Mouse (Mus musculus) left cerebral cortex, postnatal 10 days (tissue): ENCODE results near the gene Epn2. TPM values are rescaled to one million over a fixed set of nuclear protein-coding genes. Genes with fewer than 3 reads are reported as not detected.

Experiments used
- DNase-seq, 2 experiments: peaks; one replicate each; pipeline ENCODE4 v3.0.0; 2021 to 2022; ENCODE audit warnings: low spot score in 2 of 2, mixed read lengths in 1 of 2; ENCODE audit errors: extremely low spot score in 1 of 2
- intact Hi-C: fragments of 180-260 bp; cut with DNase I; formaldehyde crosslinking; loops from one replicate; pipeline ENCODE4 v1.15.1; 2025
- total RNA-seq, 2 experiments: library from RNA; stranded (reverse); gene quantifications; 2 replicates each; pipeline ENCODE4 v1.2.3; 2021

The Epn2 gene
- total RNA-seq, 2 experiments from 2014 or later, result 97.6 to 99.1 TPM

DNA sequence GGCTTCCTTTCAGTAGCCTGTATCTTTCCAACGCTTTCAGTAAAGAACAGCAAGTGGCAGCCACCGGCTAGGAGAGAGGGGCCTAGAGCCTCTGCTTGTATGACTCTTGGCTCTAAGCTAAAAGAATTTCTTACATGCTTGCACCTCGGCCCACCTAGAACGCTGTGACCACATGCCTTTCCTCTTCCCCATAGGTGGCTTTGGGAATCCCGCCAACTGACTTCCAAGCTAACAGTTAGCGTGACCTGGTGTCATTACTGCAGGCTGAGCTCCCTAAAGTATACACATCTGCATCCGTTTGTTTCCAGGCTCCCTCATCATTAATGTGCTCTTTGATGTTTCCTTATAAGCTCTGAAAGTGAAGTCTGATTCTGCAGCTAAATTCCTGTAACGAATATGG is 75.6 kb downstream of the Epn2 start:
- no peak for DNase-seq
- intact Hi-C loops, result loop anchor here (5.0 to 10.0 kb wide), 2 partner anchors 87 to 319 kb away; no protein-coding TSS in a partner anchor

DNA sequence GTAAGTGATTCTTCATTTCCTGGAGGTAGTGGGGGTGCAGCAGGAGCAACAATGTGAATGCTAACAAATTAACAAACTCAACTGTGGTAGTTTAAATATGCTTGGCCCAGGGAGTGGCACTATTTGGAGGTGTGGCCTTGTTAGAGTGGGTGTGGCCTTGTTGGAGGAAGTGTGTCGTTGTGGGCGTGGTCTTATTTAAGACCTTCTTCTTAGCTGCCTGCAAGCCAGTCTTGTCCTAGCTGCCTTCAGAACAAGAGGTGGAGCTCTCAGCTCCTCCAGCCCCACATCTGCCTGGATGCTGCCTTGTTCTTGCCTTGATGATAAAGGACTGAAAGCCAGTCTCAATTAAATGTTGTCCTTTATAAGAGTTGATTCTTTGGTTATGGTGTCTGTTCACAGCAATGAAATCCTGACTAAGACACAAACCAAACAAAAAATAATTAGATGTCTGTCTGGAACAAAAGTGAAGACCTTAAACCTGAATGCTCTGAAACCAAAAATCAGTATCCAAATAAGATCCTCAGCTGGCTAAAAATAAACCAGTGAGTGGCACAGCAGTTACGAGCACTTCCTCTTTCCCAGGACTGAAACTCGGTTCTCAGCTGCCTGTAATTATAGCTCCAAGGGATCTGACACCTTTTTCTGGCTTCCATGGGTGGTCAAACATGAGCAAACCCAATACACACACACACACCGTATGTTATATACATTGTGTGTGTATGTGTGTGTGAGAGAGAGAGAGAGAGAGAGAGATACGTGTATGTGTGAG is 80.6 kb downstream of the Epn2 start:
- no peak for DNase-seq

DNA sequence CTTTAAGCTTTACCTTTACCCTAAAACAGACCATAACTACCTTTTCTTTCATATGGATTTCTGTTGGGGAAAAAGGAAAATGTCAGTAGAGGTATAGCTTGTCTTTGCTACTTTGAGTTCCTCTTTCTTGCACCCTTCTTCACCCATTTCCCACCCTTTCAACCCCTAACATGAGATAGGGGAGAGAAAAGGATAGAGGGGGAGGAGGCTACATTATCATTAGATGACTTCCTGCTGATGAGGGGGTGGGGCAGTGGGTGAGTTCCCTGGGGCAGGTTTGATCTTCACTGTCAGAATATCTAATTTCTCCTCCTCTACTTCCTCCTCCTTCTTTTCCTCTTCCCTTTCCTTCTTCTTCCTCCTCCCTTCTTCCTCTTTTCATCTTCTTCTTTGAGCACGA is 82.0 kb downstream of the Epn2 start:
- no peak for DNase-seq
- intact Hi-C loops, result no loop called here

More for the DNA sequence above, 80.6 kb downstream of the Epn2 start:
- intact Hi-C loops, result no loop called here

DNA sequence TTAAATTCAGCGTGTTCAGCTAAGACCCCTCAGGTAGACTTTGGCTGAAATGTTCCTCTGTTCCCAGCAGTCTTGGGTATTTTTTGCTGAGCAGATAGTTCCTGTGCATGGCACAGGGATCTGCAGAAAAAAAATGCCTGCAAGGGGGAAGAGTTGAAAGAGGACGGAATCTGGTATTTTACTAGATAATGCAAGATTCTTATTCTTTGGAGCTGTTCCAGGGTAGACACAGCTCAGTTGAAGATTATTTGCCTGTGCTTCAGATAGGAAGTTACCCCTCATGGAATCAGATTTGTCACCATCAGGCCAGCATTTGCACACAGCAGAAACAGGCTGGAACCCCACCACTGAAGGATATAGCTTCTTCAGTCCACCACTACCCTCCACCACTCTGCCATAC is 84.0 kb downstream of the Epn2 start:
- intact Hi-C loops, result no loop called here
- no peak for DNase-seq

DNA sequence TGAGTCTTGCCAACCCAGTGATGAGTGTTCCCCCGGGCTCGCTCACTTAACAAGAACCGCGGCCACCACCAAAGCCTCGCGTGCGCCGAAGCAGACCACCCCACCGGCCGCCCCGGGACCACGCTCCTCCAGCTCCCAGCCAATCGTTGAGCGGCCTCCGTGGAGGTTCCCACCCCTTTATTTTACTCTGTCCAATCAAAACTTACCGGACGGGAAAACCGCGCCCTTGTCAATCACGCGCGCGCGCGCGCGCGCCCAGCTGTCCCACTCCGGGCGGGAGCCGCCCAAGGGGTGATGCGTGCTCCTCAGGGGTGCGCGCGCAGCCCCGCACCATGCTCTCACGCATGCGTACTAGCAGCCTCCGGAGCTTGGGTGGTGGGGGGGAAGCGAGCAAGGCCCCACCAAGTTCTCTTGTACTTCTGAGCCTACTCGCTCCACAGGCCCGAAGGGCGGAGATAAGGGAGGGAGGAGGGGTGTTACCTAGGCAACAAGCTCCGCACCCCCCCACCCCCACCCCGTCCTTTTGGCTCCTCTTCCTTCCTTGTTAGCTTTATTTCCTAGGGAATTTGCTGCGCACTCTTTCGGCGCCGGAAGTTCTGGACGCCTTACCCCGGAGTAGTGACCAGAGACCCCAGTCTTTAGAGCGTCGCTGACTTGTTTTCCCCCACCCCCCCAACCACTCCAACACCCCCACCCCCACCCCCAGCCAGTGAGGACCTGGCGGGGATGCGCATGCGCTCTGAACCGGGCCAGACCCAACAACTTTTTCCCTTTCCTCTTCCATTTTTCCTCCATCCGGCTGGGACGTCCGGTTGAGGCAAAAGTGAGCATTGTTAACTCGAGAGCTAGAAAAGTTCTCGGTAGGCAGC is 85.1 kb downstream of the Epn2 start, which contains the start of gene Mapk7:
Gene Mapk7 (minus strand): TSS at position 278 of the 869 bp plus-strand sequence.
- DNase-seq, result peak; percentile 96 to 98
- intact Hi-C loops, result loop anchor here (5.0 kb wide), 1 partner anchor 42 kb away; the partner anchor contains the start of gene Rnf112

DNA sequence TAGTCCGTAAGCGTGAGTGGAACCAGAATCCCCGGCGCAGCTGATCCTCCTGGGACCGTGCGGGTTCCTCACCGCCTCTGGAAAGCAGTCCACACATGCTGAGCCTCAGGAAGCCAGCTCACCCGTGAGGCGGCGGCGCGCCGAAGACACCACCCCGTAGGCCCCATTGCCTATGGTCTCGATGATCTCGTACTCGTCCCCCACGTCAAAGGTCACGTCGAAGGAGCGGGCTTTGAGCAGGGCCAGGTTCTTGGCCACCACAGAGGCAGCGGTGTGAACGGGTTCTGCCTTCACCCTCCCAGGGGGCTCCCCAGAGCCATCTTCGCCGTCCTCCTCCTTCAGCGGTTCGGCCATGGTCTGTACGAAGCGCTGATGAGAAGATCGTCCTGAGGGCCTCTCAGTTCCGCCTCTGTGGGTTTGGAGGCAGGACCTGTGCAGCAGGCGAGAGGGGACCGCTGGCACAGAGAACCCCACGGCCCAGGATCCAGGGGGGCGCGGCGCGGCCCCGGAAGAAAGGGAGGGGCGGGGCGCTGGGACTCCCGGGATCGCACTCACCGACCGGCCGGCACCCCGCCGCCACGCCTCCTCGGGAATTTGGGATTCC is 85.9 kb downstream of the Epn2 start:
- intact Hi-C loops, result loop anchor here (5.0 kb wide), 1 partner anchor 41 kb away; the partner anchor contains the start of gene Rnf112
- DNase-seq, result peak in 1 of 2 experiments; percentile 57

DNA sequence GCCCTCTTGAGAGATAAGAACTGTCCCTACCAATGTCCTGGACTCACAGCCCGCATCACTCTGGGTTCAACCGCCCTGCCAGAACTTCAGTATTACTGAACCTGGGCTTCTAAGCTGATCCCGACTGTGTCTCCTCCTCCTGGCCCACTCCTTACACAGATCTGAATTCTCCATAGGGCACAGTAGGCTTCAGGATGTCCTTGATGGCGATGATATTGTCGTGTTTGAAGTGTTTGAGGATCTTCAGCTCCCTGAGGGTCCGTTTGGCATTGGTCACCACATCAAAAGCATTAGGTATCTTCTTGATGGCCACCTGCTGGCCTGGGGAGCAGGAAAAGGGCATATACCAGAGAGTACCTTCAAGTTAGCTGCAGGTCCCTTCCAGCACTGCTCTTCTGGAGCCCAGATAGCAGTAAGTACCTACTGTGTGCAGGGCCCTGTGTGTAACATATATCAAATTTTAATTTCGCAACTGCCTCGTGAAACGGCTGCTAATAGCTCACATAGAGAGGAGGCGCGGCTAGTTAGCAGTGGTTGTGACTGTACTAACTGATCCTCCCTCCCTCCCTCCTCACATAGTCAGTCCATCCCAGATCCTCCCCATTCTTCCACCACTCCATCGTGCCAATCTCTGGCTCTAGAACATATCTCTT is 86.6 kb downstream of the Epn2 start:
- intact Hi-C loops, result loop anchor here (5.0 kb wide), 1 partner anchor 41 kb away; the partner anchor contains the start of gene Rnf112
- no peak for DNase-seq

DNA sequence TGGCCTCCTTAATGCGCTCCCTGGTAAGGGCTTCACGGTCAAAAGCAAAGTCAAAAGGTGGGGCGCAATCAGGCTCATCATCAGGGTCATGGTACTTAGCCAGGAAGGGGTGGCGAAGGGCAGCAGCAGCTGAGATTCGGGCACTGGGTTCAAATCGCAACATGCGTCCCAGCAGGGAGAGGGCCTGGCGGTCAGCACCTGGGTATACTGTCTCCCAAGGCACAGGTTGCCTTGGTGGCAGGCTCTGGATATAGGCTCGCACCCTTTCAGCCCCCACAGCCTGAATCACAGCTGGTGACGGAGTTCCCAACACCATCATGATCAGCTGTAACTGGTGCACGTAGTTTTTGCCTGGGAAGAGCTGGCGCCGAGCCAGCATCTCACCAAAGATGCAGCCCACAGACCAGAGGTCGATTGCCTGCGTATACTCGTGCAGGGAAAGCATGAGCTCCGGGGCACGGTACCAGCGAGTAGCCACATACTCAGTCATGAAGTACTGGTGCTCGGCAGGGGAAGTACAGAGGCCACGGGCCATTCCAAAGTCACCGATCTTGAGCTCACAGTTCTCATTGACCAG is 88.5 kb downstream of the Epn2 start:
- DNase-seq, result no peak

DNA sequence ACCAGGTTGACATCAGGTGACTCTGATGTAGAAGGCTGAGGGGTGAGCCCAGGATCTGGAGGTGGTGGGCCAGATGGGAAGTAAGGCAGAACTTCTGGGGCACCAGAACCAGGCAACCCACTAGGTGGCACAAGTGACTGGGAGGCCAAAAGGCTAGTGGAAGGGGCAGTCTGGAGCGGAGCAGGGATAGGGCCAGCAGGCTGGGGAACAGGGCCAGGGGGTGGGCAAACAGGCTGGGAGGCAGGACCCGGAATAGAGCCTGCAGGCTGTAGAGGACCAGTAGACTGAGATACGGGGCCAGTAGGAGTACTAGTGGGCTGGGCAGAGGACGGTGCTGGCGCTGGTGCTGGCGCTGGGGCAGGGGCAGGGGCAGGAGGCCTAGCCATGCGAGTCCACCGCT is 89.6 kb downstream of the Epn2 start:
- intact Hi-C loops, result loop anchor here (5.0 kb wide), 1 partner anchor 38 kb away; the partner anchor contains the start of gene Rnf112
- no peak for DNase-seq

More for the DNA sequence above, 88.5 kb downstream of the Epn2 start:
- intact Hi-C loops, result loop anchor here (5.0 kb wide), 1 partner anchor 39 kb away; the partner anchor contains the start of gene Rnf112

DNA sequence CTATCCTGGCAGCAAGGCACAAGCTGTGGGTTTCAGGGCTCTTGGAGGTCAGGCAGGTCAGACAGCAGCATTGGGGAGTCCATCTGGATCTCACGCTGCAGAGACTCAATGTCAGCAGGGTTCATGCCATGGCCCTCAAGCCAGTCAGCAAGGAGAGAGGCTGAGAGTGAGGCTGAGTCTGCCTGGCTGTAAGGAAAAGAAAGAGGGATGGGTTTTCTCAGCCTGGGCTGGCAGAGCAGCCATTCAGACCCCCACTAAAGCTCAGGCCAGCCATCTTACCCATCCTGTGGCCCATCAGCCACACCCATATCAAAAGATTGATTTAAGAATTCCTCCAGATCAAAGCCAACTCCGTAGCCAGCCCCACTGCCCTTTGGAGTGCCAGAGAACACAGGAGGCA is 90.4 kb downstream of the Epn2 start:
- intact Hi-C loops, result no loop called here
- DNase-seq, result no peak

DNA sequence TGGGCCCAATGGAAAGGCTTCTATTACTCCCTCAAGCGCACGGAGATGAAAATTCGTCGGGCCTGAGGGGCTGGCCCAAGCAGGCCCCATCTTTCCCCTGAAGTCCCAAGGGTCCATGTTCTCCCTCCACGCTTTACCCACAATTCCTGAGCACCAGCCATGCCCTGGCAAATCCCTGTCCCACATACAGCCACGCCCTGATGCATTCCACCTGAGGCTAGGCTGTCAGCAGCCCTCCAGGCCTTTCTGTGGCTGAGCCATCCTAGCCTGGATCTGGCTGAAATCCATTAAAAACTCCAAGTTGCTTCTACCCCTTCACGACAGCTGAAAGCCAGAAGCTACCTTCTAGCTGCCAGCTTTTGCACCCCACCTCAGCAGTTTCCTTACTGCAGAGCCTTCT is 91.6 kb downstream of the Epn2 start:
- no peak for DNase-seq
- intact Hi-C loops, result no loop called here

DNA sequence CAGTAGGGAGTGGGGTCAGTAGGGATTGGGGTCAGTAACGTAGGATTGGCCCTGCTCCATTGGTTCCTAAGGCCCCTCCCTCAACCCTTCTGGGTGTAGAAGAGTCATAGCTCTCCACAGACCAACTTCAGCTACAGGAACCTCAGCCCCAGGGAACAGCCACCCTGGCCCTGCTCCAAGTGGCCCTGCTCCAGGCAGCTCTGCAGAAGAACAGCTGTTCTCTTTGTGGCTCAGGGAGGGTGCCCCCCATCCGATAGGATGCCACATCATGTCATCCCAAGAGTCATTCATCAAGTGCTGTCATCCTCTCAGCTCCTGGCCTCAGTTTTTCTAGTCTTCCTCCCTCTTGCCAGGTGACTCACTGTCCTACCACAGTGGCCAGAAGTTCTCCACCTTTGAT is 92.1 kb downstream of the Epn2 start:
- intact Hi-C loops, result no loop called here
- DNase-seq, result peak in 1 of 2 experiments; percentile 84

DNA sequence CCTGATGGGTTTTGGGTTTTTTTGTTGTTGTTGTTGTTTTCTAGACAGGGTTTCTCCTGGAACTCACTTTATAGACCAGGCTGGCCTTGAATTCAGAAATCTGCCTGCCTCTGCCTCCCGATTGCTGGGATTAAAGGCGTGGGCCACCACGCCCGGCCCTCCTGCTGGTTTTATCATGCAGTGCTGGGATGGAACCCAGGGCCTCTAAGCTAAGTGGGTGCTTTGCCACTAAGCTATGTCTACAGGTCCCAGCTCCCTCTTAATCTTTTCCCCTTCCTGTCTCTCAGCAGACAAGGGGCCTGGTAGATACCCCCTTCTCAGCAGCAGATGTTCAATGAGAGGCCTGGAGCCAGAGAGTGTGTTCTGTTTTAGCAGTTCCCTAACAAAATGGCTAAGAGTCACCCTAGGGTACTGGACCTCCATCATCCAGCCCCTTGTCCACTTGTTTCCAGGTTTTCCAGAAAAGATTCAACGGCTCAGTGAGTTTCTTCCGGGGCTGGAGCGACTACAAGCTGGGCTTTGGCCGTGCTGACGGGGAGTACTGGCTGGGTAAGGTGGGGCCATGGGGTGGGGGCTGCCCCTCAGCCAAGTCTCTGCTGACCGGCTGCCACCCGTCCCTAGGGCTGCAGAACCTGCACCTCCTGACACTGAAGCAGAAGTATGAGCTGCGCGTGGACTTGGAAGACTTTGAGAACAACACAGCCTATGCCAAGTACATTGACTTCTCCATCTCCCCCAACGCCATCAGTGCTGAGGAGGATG is 92.8 kb downstream of the Epn2 start:
- intact Hi-C loops, result no loop called here
- DNase-seq, result no peak

DNA sequence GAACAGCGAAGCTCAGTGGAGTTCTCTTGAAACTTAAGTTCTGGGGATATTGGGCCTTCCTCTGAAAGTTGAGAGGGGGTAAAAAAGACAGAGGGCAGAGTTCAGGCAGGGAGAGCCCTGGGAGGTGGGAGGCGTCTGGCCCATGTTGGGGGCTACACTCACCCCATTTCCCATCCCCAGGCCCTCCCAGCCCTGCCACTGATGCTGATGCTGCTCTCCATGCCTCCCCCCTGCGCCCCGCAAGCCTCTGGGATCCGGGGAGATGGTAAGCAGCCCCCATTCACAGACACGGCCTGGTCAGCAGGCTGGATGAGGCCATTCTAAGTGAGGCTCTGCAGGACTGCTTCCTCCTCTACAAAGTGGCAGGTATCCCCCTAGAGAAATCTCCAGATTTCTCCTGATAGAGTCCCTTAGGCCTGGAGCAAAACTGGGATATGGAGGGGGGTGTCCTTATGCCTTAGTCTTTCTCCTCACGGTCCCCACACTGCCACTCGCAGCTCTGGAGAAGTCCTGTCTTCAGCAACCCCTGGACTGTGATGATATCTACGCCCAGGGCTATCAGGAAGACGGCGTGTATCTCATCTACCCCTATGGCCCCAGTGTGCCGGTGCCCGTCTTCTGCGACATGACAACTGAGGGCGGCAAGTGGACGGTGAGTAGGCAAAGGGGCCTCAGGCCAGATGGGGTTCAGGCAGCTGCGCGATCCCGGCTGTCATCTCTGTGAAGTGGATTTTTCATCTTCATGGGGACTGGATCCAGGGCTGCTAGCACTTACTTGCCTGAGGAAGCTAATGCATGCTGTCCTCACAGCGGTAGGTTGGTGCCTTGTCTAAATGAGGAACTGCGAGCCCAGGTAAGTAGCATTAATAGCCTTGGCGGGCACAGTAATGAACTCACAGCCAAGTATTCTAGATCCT is 93.7 kb downstream of the Epn2 start:
- DNase-seq, result no peak
- intact Hi-C loops, result no loop called here

DNA sequence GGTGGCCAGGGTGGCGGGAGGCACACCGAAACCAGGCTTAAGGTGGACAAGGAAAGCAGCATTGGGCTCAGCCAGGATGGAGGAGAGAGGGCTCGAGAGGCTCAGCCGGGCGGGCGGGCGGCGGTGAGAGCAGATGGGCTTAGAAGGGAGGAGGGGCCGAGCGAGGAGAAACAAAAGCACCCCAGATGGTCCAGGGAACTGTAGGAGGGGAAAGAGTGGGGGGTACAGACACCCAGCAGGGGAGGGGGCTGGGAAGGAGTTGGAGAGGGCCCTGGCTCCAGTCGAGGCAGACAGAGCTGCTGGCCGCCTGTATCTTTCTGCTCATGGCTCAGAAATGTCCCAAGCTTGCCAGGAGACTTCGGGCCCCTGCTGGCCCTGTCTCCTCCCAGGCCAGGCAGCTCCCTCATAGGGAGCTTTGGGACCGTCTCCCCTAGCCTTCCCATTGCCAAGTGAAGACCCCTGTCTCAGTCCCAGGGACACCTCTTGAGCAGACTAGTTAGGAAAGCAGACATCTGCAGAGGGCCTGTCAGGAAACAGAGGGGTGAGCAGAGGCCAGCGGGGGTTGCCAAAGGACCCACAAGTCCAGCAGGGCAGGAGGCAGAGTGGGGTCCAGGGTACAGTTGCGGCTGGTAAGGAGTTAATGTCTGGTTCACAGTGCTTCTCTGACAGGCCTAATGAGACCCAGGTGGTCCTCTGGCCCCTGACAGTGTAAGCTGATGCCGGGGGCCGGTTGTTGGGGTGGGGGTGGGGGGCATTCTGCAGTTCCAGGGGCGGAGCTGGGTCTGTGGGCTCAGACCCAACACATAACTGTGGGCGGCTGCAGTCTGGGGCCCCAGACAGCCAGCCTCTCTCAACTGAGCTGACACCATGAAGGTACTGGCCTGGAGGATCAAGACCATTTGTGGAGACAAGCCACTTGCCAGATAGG is 94.6 kb downstream of the Epn2 start, which contains the start of gene Mfap4:
Gene Mfap4 (plus strand): TSS at position 819 of the 928 bp plus-strand sequence.
- intact Hi-C loops, result no loop called here

DNA sequence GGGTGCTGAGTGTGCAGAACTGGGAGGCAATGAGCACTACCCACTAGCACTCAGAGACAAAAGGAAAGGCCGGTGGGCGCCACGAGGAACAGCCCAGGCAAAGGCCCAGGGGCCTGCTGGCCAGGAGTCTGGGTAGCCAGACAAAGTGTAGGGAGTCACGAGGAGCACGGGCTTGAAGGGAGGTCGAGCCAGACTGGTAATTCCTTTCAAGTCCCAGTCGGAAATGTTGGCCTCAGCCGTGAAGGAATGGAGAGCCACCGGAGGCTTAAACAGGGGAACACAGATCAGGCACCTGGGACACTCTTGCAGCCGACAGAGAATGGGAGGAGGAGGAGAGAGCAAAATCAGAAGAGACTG is 95.3 kb downstream of the Epn2 start:
- intact Hi-C loops, result no loop called here
- no peak for DNase-seq

More for the DNA sequence above, 94.6 kb downstream of the Epn2 start, which contains the start of gene Mfap4:
- DNase-seq, result peak; percentile 48 to 77
